Mouse (Mus musculus): ENCODE data around the gene Olfr1223. TPM values are rescaled to one million over a fixed set of nuclear protein-coding genes. Genes with fewer than 3 reads are reported as not detected.

The Olfr1223 gene
- not detected for polyA plus RNA-seq (2015; fragmentation: Illumina TruSeq; extraction: RNeasy Lipid Tissue Mini Kit (QIAGEN cat#74804); ENCODE audit: insufficient read depth, low read depth, low replicate concordance)

GRCm38 (mm10) chr2:89151460-89151859 is at the start of gene Olfr1223:
Gene Olfr1223, minus strand, starts transcription at chr2:89151560.

GRCm38 (mm10) chr2:89199948-89200347 is 48.6 kb upstream of the Olfr1223 start, which contains the start of gene Olfr1226:
Gene Olfr1226, minus strand, starts transcription at chr2:89200048.

GRCm38 (mm10) chr2:89174569-89174968 is 23.2 kb upstream of the Olfr1223 start, which contains the start of gene Olfr1225:
Gene Olfr1225, minus strand, starts transcription at chr2:89174669.

GRCm38 (mm10) chr2:89163991-89164390 is 12.6 kb upstream of the Olfr1223 start, which contains the start of gene Olfr1224-ps1:
Gene Olfr1224-ps1, minus strand, starts transcription at chr2:89164091.

GRCm38 (mm10) chr2:89132954-89133353 is 18.4 kb downstream of the Olfr1223 start, which contains the start of gene Olfr1222:
Gene Olfr1222, minus strand, starts transcription at chr2:89133054.

GRCm38 (mm10) chr2:89117183-89117582 is 34.2 kb downstream of the Olfr1223 start, which contains the start of gene Olfr1221:
Gene Olfr1221, minus strand, starts transcription at chr2:89117283.

GRCm38 (mm10) chr2:89106735-89107134 is 44.6 kb downstream of the Olfr1223 start, which contains the start of gene Olfr1220:
Gene Olfr1220, minus strand, starts transcription at chr2:89106835.

Other genes starting within 250 kb of the Olfr1223 start
- not detected for gene Olfr1208, start 249.2 kb downstream of the Olfr1223 start, polyA plus RNA-seq (2015; fragmentation: Illumina TruSeq; extraction: RNeasy Lipid Tissue Mini Kit (QIAGEN cat#74804); ENCODE audit: insufficient read depth, low read depth, low replicate concordance)
- gene Olfr1209, start 236.4 kb downstream of the Olfr1223 start, polyA plus RNA-seq (2015; fragmentation: Illumina TruSeq; extraction: RNeasy Lipid Tissue Mini Kit (QIAGEN cat#74804); ENCODE audit: insufficient read depth, low read depth, low replicate concordance), result not detected
- gene Olfr1211, start 213.4 kb downstream of the Olfr1223 start, polyA plus RNA-seq (2015; fragmentation: Illumina TruSeq; extraction: RNeasy Lipid Tissue Mini Kit (QIAGEN cat#74804); ENCODE audit: insufficient read depth, low read depth, low replicate concordance), result not detected
- gene Olfr1212, start 197.6 kb downstream of the Olfr1223 start, polyA plus RNA-seq (2015; fragmentation: Illumina TruSeq; extraction: RNeasy Lipid Tissue Mini Kit (QIAGEN cat#74804); ENCODE audit: insufficient read depth, low read depth, low replicate concordance), result not detected
- gene Gm13762, start 171.3 kb downstream of the Olfr1223 start, polyA plus RNA-seq (2015; fragmentation: Illumina TruSeq; extraction: RNeasy Lipid Tissue Mini Kit (QIAGEN cat#74804); ENCODE audit: insufficient read depth, low read depth, low replicate concordance), result not detected
- gene Olfr1214, start 158.9 kb downstream of the Olfr1223 start, polyA plus RNA-seq (2015; fragmentation: Illumina TruSeq; extraction: RNeasy Lipid Tissue Mini Kit (QIAGEN cat#74804); ENCODE audit: insufficient read depth, low read depth, low replicate concordance), result not detected
- gene Olfr1215, start 144.6 kb downstream of the Olfr1223 start, polyA plus RNA-seq (2015; fragmentation: Illumina TruSeq; extraction: RNeasy Lipid Tissue Mini Kit (QIAGEN cat#74804); ENCODE audit: insufficient read depth, low read depth, low replicate concordance), result not detected
- gene Olfr1216, start 133.2 kb downstream of the Olfr1223 start, polyA plus RNA-seq (2015; fragmentation: Illumina TruSeq; extraction: RNeasy Lipid Tissue Mini Kit (QIAGEN cat#74804); ENCODE audit: insufficient read depth, low read depth, low replicate concordance), result not detected
- not detected for gene Olfr1217, start 119.5 kb downstream of the Olfr1223 start, polyA plus RNA-seq (2015; fragmentation: Illumina TruSeq; extraction: RNeasy Lipid Tissue Mini Kit (QIAGEN cat#74804); ENCODE audit: insufficient read depth, low read depth, low replicate concordance)
- not detected for gene Olfr1218, start 90.4 kb downstream of the Olfr1223 start, polyA plus RNA-seq (2015; fragmentation: Illumina TruSeq; extraction: RNeasy Lipid Tissue Mini Kit (QIAGEN cat#74804); ENCODE audit: insufficient read depth, low read depth, low replicate concordance)
- gene Olfr1219, start 68.0 kb downstream of the Olfr1223 start, polyA plus RNA-seq (2015; fragmentation: Illumina TruSeq; extraction: RNeasy Lipid Tissue Mini Kit (QIAGEN cat#74804); ENCODE audit: insufficient read depth, low read depth, low replicate concordance), result not detected
- gene Olfr1220, start 44.7 kb downstream of the Olfr1223 start, polyA plus RNA-seq (2015; fragmentation: Illumina TruSeq; extraction: RNeasy Lipid Tissue Mini Kit (QIAGEN cat#74804); ENCODE audit: insufficient read depth, low read depth, low replicate concordance), result not detected
- gene Olfr1221, start 34.3 kb downstream of the Olfr1223 start, polyA plus RNA-seq (2015; fragmentation: Illumina TruSeq; extraction: RNeasy Lipid Tissue Mini Kit (QIAGEN cat#74804); ENCODE audit: insufficient read depth, low read depth, low replicate concordance), result not detected
- not detected for gene Olfr1222, start 18.5 kb downstream of the Olfr1223 start, polyA plus RNA-seq (2015; fragmentation: Illumina TruSeq; extraction: RNeasy Lipid Tissue Mini Kit (QIAGEN cat#74804); ENCODE audit: insufficient read depth, low read depth, low replicate concordance)
- not detected for gene Olfr1224-ps1, start 12.5 kb upstream of the Olfr1223 start, polyA plus RNA-seq (2015; fragmentation: Illumina TruSeq; extraction: RNeasy Lipid Tissue Mini Kit (QIAGEN cat#74804); ENCODE audit: insufficient read depth, low read depth, low replicate concordance)
- gene Olfr1225, start 23.1 kb upstream of the Olfr1223 start, polyA plus RNA-seq (2015; fragmentation: Illumina TruSeq; extraction: RNeasy Lipid Tissue Mini Kit (QIAGEN cat#74804); ENCODE audit: insufficient read depth, low read depth, low replicate concordance), result not detected
- gene Olfr1226, start 48.5 kb upstream of the Olfr1223 start, polyA plus RNA-seq (2015; fragmentation: Illumina TruSeq; extraction: RNeasy Lipid Tissue Mini Kit (QIAGEN cat#74804); ENCODE audit: insufficient read depth, low read depth, low replicate concordance), result not detected
- not detected for gene Olfr1228, start 102.5 kb upstream of the Olfr1223 start, polyA plus RNA-seq (2015; fragmentation: Illumina TruSeq; extraction: RNeasy Lipid Tissue Mini Kit (QIAGEN cat#74804); ENCODE audit: insufficient read depth, low read depth, low replicate concordance)
- gene Olfr1229, start 136.5 kb upstream of the Olfr1223 start, polyA plus RNA-seq (2015; fragmentation: Illumina TruSeq; extraction: RNeasy Lipid Tissue Mini Kit (QIAGEN cat#74804); ENCODE audit: insufficient read depth, low read depth, low replicate concordance), result not detected
- gene Olfr1230, start 145.7 kb upstream of the Olfr1223 start, polyA plus RNA-seq (2015; fragmentation: Illumina TruSeq; extraction: RNeasy Lipid Tissue Mini Kit (QIAGEN cat#74804); ENCODE audit: insufficient read depth, low read depth, low replicate concordance), result not detected
- not detected for gene Olfr1231, start 155.5 kb upstream of the Olfr1223 start, polyA plus RNA-seq (2015; fragmentation: Illumina TruSeq; extraction: RNeasy Lipid Tissue Mini Kit (QIAGEN cat#74804); ENCODE audit: insufficient read depth, low read depth, low replicate concordance)
- not detected for gene Olfr1232, start 178.1 kb upstream of the Olfr1223 start, polyA plus RNA-seq (2015; fragmentation: Illumina TruSeq; extraction: RNeasy Lipid Tissue Mini Kit (QIAGEN cat#74804); ENCODE audit: insufficient read depth, low read depth, low replicate concordance)
- gene Olfr1233, start 190.8 kb upstream of the Olfr1223 start, polyA plus RNA-seq (2015; fragmentation: Illumina TruSeq; extraction: RNeasy Lipid Tissue Mini Kit (QIAGEN cat#74804); ENCODE audit: insufficient read depth, low read depth, low replicate concordance), result not detected
- gene Olfr1234, start 213.3 kb upstream of the Olfr1223 start, polyA plus RNA-seq (2015; fragmentation: Illumina TruSeq; extraction: RNeasy Lipid Tissue Mini Kit (QIAGEN cat#74804); ENCODE audit: insufficient read depth, low read depth, low replicate concordance), result not detected

All from pancreas, adult 10 weeks (tissue).